In the genomic region with DNA sequence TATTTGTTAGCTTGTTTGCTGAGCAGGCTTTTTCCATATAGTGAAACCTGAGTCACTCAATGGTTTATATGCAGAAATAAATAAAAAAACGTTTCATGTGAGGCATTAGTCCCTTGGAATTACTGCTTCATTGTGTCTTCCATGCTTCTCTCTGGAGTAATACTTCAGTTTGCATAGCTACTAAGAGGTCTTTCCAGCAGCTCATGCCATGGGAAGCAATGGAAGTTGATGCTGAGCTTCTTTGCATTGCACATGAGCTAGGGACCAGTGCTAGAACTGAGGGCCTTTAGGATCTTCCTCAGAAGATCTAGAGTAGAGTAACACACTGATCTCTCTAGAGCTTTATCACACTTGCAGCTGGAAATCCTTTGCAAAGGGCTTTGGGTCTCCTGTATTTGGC, we compare ENCODE assay signal across 17 mouse cellular contexts. TPM values are rescaled to one million over a fixed set of nuclear protein-coding genes. Genes with fewer than 3 reads are reported as not detected.
DNase-seq lines count a peak whose midpoint lies in the region; TF ChIP-seq lines count a peak whose summit lies in the region.
"Not testable (repeated sequence)": the region's sequence is repeated elsewhere in the genome, so short reads cannot be mapped to it uniquely, and the experiment has no call there.
"Had no signal": no experiment of that assay in that cellular context is flagged by ENCODE, and none has a peak within 500 bp of the region (broad histone marks: within the 10 kb centered on the region; RNA-seq: fewer than 3 reads in every experiment).

No protein-coding gene starts in this region.

- intact Hi-C loops in gastrocnemius, adult 2 months (cut with DNase I), result not testable (repeated sequence)

- peak; percentile 3 to 28 for DNase-seq in adrenal gland, adult (ENCODE audit: inconsistent age in 2 of 2, low spot score in 1 of 2)
- DNase-seq in gastrocnemius, adult 2 months, result peak; percentile 8
- peak; percentile 3 for DNase-seq in kidney, adult 11 months
- DNase-seq in right cerebral cortex, postnatal 14 days, result peak; percentile 0
- peak; percentile 0 for DNase-seq in thymus, adult 2 months
- peak; percentile 16 to 56 for DNase-seq in urinary bladder, postnatal 4 days (ENCODE audit: low spot score in 2 of 2)

- H3K36me3 ChIP-seq in thymus, adult 2 months (ENCODE audit: control insufficient read depth, insufficient read depth, low read length), result not testable (repeated sequence)

- 49% methylated on average over 1 of the region's 1 CpGs for WGBS in thymus, adult 2 months

- not testable (repeated sequence) for H3K27ac ChIP-seq in gastrocnemius, adult 2 months; thymus, adult 2 months (ENCODE audit: control insufficient read depth, insufficient read depth, low read length)

- H3K4me1 ChIP-seq in thymus, adult 2 months (replicated peaks; ENCODE audit: control insufficient read depth, insufficient read depth, low read length), result not testable (repeated sequence)

- H3K4me3 ChIP-seq in gastrocnemius, adult 2 months; thymus, adult 2 months (ENCODE audit: control insufficient read depth, insufficient read depth, low read length): not testable (repeated sequence)

- not testable (repeated sequence) for TF ChIP-seq CTCF in gastrocnemius, adult 2 months (IDR thresholded peaks at IDR 0.05); thymus, adult 2 months (IDR thresholded peaks at IDR 0.05; ENCODE audit: borderline replicate concordance, control insufficient read depth, extremely low read depth, insufficient read depth, low read length, poor library complexity)

- not testable (repeated sequence) for TF ChIP-seq POLR2A in thymus, adult 2 months (IDR thresholded peaks at IDR 0.05; ENCODE audit: control insufficient read depth, extremely low read depth, insufficient read depth, low read length, poor library complexity)

- not testable (repeated sequence) for H3K27me3 ChIP-seq in thymus, adult 2 months (ENCODE audit: control insufficient read depth, insufficient read depth, low read length)

RNA-seq across cellular contexts. Expression of a gene that starts 23.2 kb away (rescaled TPM):
- under 1 TPM; 0.33 to 0.51 TPM for total RNA-seq in gastrocnemius, adult 2 months (2021)
- polyA plus RNA-seq in thymus, adult 2 months (2012; rRNA removed), result 0.04 TPM in 1 of 2 replicates, not detected in the other
- total RNA-seq: adrenal gland, adult 2 months; CH12.LX; common myeloid progenitor, adult 5-6 weeks had no signal
- polyA plus RNA-seq: activated CD4-positive, CD25-positive, alpha-beta regulatory T cell, adult 4 months; adrenal gland, adult 2 months; CD4-positive, CD25-positive, alpha-beta regulatory T cell, adult 4 months; embryonic facial prominence, embryonic 13.5 days; embryonic facial prominence, embryonic 15.5 days; forebrain, embryonic 10.5 days; forebrain, embryonic 12.5 days; forebrain, embryonic 14.5 days; G1E had no signal
